In the genomic region with DNA sequence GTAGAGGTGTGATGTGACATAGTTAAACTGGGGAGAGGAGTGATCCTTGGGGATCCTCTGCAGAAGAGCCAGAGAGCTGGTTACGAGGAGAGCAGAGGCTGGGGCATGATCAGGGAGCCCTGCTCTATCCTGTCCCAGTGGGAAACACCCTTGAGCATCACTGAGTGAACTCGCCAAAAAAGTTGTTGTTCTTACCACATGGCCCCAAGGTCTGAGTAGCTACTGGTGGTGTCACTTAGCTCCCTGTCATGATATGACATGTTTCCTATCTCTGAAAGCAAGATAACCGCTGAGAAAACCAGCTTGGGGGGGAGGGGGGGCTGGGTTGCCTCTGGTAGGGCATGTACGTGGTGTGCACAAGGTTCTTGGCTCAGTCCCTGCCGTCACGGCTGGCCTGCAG, we compare ENCODE assay signal across 15 mouse cellular contexts.
"Had no signal": no experiment of that assay in that cellular context is flagged by ENCODE, and none has a peak within 500 bp of the region (broad histone marks: within the 10 kb centered on the region; RNA-seq: fewer than 3 reads in every experiment).

No protein-coding gene starts in this region.

- H3K27ac ChIP-seq: kidney, embryonic 15.5 days; left cerebral cortex, adult 2 months; liver, embryonic 15.5 days; macrophage; stomach, postnatal 0 days had no signal

- H3K4me3 ChIP-seq: kidney, embryonic 15.5 days; left cerebral cortex, adult 2 months; liver, embryonic 15.5 days; megakaryocyte, embryonic 14.5 days had no signal

- H3K4me2 ChIP-seq: kidney, embryonic 15.5 days; liver, embryonic 15.5 days; lung, embryonic 14.5 days; midbrain, embryonic 11.5 days had no signal

- H3K9me3 ChIP-seq: kidney, embryonic 15.5 days; liver, embryonic 15.5 days; megakaryocyte, embryonic 14.5 days had no signal

- DNase-seq: kidney, postnatal 10 days; layer of hippocampus, postnatal 36 days; lung, embryonic 14.5 days; midbrain, embryonic 14.5 days; thymus, adult 2 months; thymus, postnatal 14 days; thymus, postnatal 4 days had no signal

- H3K9ac ChIP-seq: kidney, embryonic 15.5 days; liver, embryonic 15.5 days; lung, embryonic 14.5 days had no signal

- H3K27me3 ChIP-seq: kidney, embryonic 15.5 days; liver, embryonic 15.5 days had no signal

- H3K4me1 ChIP-seq: megakaryocyte, embryonic 14.5 days had no signal

- ATAC-seq: lung, postnatal 0 days had no signal
